Mouse (Mus musculus) heart, adult 18-20 months (tissue): ENCODE results near the gene Zfp488. TPM values are rescaled to one million over a fixed set of nuclear protein-coding genes. Genes with fewer than 3 reads are reported as not detected.

ENCODE experiments used
- DNase-seq, 2 experiments: peaks; one replicate each; pipeline ENCODE4 v3.0.0; 2021 to 2022; ENCODE audit warnings: mixed read lengths in 1 of 2
- long read RNA-seq, 2 experiments: library from polyadenylated mRNA; stranded (forward); transcript quantifications; one replicate each; pipeline ENCODE4 v2.0.0; 2021
- total RNA-seq, 2 experiments: library from RNA; stranded (reverse); gene quantifications; 2 replicates each; pipeline ENCODE4 v1.2.3; 2021

Zfp488 gene
- under 1 TPM in 1 of 2 experiments, not detected in 1; 0.05 TPM for total RNA-seq
- long read RNA-seq, experiment 1 = 0 reads
- long read RNA-seq, experiment 2 = 0 reads

- no peak for DNase-seq
These were observed at the start of gene Zfp488 for GRCm38 (mm10) chr14:33978604-33979059. Zfp488 (minus strand) TSS chr14:33978764.

GRCm38 (mm10) chr14:34026710-34027109 lies 48.1 kb upstream of the Zfp488 start:
- DNase-seq = no peak

GRCm38 (mm10) chr14:34016938-34017337 lies 38.4 kb upstream of the Zfp488 start:
- no peak for DNase-seq

- no peak for DNase-seq
These were observed 37.8 kb upstream of the Zfp488 start, which contains the start of gene Gm5460 for GRCm38 (mm10) chr14:34016381-34016780. Gm5460 (plus strand) TSS chr14:34016758.

DNA sequence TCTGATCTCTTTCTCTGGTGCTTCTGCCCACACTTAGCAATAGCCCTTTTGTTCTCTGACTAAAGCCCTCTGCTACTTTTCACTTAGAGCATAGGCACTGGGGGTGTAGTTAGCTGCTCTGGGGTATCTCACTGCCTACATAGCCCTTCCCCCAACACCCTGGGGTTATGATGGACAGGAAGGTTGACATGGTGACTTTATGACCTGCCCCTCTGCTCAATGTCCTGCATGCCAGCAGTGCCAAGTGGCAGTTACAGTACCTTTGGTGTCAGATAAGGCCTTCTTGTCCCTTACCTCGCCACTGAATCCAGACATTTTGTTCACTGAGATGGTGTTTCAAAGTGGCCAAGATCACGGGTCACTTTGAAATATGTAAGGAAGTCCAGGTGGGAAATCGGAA lies 36.5 kb upstream of the Zfp488 start, which contains the start of gene Gm30083:
Gene Gm30083, minus strand, starts transcription at position 120 of the 400 bp plus-strand sequence.
- DNase-seq = no peak

GRCm38 (mm10) chr14:34002358-34002757 lies 23.8 kb upstream of the Zfp488 start:
- DNase-seq = no peak

DNA sequence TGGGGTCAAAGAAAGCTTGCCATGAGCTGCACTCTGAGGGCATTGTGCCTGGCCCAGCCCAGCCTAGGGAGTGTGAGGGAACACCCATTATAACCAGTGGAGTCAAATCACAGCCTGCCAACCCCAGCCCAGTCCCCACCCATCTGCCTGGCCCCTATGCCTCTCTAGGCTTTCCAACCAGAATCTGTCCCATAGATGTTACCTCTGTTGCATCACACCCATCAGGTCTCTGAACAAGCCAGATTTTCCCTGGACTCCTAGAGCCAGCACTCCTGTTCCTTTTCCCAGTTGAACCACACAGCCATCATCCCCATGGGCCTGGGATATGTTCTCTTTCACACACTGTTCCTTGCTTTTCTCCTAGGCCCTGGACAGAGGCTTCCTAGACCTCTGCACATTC lies 22.9 kb upstream of the Zfp488 start:
- DNase-seq = no peak

DNA sequence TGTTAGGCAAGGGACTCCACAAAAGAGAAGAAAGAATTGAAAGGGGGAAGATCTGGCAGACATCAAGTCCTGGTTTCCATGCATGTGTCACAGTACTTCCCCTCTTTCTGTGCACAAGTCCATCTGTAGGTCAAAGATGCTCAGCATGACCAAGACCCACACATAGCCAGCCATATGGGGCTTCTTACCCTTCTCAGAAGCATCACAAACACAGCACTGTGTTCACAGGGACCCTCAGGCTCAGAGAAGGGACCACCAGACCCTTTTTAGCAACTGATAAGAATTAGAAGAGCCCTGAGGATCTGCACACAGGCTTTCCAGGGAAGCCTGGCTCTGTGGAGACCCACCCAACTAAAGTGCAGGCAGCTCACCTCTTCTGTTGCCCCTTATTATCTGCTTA lies 21.5 kb upstream of the Zfp488 start:
- no peak for DNase-seq

- DNase-seq = no peak
These were observed 18.9 kb upstream of the Zfp488 start for GRCm38 (mm10) chr14:33997427-33997826.

GRCm38 (mm10) chr14:33993521-33994289 lies 15.1 kb upstream of the Zfp488 start:
- DNase-seq = no peak

DNA sequence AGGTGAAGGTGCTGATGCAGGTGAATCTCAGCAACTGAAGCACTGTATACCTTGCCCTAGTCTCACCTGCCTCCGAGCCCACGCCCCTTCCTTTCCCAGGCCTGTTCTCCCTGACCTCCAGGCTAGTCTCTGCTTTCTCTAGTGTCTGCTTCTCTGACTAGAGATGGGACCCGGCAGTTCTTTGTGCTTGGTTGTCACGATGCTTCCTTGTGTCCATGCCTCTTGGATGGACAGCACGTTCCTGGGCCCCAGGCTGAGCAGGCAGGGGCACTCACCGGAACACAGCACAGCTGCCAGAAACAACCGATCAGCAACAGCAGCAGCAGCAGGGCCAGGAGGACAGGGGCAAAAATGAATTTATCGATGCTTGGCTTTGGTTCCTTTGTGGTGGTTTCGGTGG lies 14.5 kb upstream of the Zfp488 start:
- no peak for DNase-seq

DNA sequence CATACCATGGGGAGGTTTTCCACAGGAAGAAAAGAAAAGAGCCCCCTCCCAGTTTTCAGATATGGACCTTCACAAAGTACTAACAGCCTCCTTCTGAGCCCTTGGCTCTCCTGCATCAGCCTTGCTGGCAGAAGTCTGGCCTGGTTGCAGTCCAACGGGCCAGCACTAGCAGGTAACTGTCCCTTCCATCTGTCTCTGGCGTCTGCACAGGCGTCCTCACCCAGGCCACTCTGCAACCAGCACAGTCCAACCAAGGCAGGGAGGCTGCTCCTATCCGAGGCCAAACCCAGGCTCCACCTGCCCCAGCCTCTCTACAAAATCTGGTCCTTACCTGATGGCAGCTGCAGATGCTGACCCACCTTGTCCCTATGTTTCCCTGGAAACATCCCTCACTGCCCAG lies 13.4 kb upstream of the Zfp488 start:
- no peak for DNase-seq

DNA sequence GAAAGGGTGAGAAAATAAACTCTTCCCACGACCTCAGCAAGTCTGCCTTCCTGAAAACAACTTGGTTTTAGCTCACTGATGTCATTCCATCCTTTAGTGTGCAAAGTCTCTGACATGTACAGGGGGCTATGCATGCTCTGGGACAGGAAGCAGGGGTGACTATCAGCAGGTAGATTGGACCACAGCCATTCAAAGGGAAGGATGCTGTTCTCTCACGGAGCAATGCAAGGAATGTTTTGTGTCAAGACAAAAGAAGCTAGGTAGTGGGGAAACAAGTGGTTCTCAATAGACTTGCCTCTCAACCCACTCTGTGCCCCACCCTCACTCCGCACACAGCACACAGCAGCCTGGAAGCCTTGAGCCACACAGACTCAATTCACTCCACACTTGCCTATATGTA lies 10.6 kb upstream of the Zfp488 start:
- no peak for DNase-seq

DNA sequence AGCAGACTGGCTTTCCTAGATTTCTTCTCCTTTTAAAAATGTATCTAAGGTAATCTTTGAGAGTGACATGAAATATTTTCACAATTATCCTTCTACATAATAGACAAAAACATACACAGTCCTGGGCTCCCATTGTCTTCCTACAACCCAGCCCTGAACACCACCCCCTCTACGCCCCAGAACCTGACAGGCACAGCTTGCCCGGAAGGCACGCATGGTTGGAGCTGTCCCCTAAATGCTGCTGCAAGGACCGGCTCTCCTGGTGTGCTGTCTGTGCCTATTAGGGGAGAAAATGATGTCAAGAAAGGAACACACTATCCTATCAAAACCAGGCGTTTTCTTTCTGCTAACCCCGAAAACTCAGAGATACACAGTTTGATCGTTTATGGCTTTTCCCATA lies 816 bp downstream of the Zfp488 start:
- no peak for DNase-seq

- DNase-seq = no peak
These were observed 3.8 kb downstream of the Zfp488 start for GRCm38 (mm10) chr14:33974752-33975151.

GRCm38 (mm10) chr14:33972679-33973078 lies 5.9 kb downstream of the Zfp488 start:
- no peak for DNase-seq

- no peak for DNase-seq
These were observed 12.9 kb downstream of the Zfp488 start for GRCm38 (mm10) chr14:33965675-33966074.

GRCm38 (mm10) chr14:33959341-33959740 lies 19.2 kb downstream of the Zfp488 start:
- DNase-seq = peak; percentile 27 to 66

- no peak for DNase-seq
These were observed 19.7 kb downstream of the Zfp488 start for GRCm38 (mm10) chr14:33958841-33959240.

DNA sequence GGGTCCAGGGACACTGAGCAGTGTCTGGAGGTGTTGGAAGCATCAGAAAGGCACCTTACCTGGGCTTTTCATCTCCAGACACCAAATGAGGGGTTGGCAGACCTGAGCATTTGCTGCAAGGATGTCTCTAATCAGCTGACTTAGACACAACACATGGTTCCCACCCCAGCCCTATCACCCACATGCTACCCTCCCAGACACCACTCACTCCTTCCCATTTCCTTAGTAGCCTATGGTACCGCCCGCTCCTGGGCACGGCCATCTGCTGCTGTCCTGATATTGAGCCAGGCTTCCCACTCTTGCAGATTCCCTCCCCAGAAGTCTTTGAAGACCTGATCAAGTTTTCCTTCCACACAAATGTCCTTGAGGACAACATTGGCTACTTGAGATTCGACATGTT lies 20.4 kb downstream of the Zfp488 start:
- no peak for DNase-seq

DNA sequence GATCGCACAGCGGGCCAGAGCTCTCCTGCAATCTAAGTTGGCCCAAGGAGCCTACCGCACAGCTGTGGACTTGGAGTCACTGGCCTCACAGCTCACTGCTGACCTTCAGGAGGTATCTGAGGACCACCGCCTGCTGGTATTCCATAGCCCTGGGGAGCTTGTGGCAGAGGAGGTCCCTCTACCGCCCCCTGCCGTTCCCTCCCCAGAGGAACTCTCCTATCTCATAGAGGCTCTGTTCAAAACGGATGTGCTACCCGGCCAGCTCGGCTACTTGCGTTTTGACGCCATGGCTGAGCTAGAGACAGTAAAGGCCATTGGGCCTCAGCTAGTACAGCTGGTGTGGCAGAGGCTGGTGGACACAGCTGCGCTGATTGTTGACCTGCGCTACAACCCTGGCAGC lies 22.5 kb downstream of the Zfp488 start:
- no peak for DNase-seq

DNA sequence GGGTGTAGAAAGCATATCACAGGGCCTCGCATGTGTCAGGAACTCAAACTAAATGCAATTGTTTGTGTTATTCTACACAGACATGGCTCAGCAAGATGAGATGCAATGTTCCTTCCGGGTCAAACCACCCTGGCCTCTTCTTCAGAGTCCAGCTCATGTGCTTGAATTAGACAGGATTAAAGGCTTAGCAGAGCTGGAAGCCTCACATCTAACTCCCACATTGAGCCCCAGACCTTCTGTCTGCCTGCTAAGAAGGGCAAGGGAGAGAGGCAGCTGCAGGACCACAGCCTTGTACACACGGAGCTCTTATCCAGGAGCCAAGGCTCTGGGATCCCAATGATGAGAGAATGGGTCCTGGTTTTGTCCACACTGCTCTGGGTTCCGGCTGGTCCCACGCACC lies 24.8 kb downstream of the Zfp488 start, which contains the start of gene Rbp3:
Gene Rbp3, plus strand, starts transcription at position 243 of the 400 bp plus-strand sequence.
- DNase-seq = no peak

DNA sequence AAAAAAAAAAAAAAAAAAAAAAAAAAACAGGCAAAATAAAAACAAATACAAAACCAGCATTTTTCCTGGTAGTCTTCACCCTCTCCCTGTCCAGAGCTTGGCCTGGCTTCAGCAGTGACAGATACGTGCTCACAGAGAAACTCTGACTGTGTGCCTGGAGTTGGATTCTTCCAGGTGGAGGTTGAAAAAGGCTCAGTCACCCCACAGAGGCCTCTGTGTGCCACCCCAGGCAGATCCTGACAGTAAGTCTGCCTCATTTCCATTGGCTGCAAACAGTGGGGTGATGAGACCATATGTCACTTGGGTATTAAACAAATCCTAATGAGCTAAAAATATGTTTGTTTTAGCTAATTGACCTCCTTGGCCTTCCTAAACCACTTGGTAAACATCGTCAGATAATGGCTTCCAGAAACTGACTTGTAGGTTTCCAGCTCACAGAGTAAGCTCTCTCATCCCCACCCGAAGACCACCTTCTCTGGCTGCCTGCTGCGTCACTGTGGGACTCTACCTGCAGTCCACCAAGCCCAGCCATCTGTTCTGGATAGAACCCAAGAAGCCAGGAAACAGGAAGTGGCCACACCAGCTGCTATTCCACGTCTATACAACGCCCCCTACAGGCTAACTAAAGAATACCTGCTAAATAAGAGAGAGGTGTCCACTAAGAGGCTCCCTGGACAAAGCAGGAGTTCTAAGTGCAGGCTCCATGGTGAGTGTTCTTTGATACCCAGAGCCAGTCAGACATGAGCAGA lies 26.2 kb downstream of the Zfp488 start:
- no peak for DNase-seq
